Mouse (Mus musculus): ENCODE data around the gene Coq10a.
"Not testable (repeated sequence)": the region's sequence is repeated elsewhere in the genome, so short reads cannot be mapped to it uniquely, and the experiment has no call there.

The Coq10a gene

DNA sequence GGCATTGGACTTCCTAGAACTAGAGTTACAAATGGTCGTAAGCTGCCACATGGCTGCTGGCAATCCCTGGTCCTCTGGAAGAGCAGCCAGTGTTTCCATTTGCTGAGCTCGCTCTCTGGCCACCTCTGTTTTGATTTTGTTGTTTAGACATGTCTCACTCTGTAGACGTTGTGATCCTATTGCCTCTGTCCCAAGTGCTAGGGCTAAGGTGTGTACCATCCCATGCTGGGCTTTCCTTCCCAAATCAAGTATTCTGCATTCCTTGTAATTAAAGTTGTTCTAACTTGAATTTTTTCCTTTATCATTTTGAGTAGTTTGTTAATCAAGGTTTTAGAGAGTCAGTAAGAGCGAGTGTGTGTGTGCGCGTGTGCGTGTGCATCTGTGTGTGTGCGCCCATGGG lies 21.3 kb downstream of the Coq10a start:
- in situ Hi-C loops (cut with MboI, MseI), result no loop called here

DNA sequence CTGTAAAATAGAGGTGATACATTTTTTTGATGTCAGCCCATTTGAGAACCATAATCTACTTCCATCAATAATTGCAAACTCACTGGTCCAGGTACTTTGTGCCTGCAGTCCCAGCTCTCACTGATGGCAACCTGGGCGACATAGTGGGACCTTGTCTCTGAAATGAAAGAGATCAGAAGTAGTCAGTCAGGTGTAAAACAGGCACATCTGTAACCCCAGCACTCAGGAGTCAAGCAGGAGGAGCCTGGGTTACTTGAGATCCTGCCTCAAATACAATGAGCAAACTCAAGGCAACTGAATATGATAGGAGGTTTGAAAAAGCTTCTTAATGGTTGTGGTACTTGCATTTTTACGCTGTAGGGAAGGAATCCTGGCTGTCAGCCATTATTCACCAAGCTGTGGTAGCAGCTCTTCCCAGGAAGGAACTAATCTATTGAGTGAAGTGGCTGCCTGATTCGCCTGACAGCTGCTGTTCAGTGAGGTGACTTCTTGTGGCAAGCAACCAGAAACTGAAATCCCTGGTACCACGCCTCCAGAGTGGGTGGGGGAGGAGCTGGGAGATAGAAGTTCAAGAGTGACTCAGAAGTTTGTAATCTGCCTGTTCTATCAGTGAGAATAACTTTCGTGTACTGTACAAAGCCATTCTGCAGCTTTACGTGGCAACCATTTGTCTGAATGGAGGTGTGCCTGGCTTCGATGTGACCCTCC lies 24.1 kb downstream of the Coq10a start:
- in situ Hi-C loops (cut with MboI, MseI), result no loop called here

DNA sequence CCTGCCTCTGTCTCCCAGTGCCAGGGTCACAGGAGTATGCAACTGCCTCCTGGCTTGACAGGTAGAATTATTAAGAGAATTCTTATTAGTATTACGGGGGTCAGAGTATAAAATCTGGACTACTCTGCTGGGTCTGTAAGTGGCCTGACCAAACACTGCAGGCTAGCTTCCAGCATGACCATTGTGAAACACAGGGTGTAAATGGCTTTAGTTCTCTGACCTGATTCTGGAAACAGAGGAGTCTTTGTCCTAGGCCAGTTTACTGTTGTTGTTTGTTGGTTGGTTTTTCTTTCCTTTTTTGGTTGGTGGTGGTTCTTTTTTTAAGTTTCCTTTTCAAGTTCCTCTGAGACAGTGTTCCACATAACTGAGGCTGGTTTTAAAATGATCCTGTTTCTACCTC lies 25.4 kb downstream of the Coq10a start:
- in situ Hi-C loops (cut with MboI, MseI), result no loop called here

DNA sequence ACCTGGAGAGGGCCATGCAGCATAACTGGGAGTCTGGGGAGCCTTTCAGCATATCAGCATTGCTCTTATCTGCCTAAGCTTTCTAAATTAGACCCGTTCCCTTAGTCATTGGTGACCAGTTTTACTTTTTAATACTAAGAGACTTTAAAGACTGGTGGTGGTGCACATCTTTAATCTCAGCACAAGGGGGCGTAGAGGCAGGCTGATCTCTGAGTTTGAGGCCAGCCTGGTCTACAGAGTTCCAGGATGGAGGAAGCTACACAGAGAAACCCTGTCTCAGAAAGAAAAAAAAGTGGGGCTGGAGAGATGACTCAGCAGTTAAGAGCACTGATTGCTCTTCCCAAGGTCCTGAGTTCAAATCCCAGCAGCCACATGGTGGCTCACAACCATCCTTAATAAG lies 28.5 kb downstream of the Coq10a start:
- in situ Hi-C loops (cut with MboI, MseI), result no loop called here

DNA sequence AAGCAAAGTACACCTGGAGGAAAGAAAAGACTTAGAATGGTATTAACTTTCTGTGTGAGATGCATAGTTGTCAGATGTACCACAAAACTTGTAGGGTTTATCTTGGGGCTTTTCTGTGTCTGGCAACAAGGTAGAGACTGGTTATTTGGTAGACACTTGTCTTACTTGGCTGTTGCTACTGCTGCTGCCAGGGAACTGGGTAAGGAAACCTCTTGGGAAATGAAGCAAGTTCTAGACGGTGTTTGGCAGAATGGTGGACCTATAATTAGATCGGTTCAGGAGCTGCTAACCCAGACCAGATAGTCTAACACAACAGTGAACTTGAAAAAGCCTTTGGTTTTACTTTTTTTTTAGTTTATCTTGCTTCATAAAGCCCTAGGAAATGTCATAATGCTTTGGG lies 29.8 kb downstream of the Coq10a start:
- in situ Hi-C loops (cut with MboI, MseI), result no loop called here

DNA sequence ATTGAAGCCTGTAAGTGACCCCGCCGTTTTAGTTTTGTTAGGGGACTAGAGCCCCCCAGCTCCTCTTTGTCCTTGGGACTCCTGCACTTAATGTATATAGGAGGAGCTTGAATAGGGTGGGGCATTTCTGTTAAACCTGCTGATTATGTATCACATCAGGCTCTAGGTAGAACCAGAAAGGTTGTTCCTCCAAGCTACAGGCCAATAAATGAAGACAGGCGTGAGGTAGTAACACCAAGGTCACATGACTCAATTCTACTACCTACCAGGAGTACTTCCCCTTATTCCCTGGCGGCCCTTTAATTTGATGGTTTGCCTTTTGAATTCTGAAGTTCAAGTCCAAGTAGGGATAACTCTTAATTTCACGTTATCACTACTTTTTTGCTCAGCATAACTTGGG lies 30.4 kb downstream of the Coq10a start:
- in situ Hi-C loops (cut with MboI, MseI), result no loop called here

DNA sequence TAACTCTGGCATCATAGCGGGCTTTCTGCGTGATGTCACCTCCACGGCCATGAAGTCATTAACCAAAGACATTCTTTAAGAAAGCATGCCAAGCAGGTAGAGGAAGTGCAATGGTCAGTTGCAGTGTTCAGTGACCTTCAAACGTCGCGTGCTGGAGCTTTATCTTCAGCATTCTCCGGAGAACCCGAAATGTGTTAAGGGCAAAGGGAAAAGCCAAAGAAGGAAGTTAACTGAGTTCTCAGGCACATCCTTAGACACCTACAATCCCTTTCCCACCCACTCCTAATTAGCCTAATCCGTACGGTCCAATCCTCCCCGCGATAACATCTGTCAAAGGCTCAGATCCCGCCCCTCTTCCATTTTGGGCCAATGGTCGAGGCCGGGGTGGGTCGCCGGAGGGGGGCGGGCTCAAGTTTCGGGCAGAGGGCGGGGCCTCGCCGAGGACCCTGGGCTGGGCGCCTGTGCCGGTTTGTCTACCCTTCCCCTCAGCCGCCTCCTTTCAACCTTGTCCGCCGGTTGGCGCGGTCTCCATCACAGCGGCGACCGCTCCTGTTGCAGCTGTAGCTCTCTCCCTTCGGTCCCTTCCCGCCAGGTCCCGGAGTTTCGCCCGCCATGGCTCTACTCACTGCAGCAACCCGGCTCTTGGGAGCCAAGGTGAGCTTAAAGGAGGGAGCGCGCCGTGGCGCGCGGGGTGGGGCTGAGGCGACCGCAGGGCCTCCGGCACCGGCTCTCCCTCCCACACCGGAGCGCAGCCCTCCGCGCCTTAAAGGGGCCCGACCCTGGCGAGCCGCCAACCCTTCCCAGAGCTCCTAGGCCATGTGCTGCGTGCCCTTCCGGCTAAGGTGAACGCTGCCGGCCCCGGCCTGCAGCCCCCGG lies 31.3 kb downstream of the Coq10a start, which contains the start of gene Cs:
Cs (plus strand) TSS at position 429 of the 876 bp plus-strand sequence.
- in situ Hi-C loops (cut with MboI, MseI), result no loop called here

DNA sequence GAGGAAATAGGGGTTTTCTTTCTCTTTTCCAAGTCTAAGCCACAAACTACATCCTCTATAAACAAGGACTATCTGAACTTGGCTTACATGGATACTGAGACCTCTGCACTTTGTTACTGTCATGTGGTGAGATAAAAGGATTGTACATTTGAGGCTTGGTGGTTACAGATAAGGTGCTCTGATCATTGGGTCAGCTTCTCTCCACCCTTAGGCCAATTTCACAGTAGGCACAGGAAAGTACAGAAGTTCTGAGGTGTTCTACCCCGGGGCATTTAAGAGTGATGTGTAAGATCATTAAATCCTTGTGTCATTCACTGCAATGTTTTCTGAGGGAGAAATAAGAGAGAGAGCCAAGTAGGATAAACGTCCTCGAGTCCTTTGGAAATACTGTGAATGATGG lies 32.2 kb downstream of the Coq10a start:
- in situ Hi-C loops (cut with MboI, MseI), result no loop called here

DNA sequence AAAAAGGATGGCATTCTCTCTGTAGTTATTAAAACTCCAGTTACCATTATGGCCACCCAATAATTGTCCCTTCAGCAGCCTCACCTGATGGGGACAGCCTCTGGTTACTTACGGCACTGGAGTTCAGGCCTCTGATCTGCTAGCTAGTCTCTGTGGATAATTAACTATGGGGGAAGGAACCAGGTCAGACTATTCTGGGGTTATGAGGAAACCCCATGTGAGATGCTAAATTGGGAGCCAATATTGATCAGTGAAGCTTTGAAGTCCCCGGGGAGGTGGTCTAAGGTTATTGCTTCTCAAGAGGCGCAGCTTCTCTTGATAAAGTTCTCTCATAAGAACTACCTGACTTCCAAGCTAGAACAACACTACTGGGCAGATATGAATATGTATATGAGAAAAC lies 32.6 kb downstream of the Coq10a start:
- in situ Hi-C loops (cut with MboI, MseI), result no loop called here

DNA sequence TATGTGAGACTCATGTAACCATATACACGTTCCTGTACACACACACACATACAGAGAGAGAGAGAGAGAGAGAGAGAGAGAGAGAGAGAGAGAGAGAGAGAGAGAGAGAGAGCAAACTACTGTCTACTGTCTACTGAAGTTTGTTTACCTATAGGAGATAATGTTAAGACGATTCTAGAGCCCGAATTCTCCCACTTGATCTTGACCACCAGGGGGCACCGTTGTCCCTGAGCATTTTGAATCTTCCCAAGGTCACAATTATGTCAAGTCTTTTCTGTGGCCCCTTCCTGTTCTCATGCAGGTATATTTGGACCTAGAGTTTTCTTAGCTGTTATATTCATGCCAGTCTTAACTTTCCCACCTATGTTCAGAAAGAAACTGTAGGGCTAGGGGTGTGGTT lies 33.2 kb downstream of the Coq10a start:
- in situ Hi-C loops (cut with MboI, MseI), result no loop called here

DNA sequence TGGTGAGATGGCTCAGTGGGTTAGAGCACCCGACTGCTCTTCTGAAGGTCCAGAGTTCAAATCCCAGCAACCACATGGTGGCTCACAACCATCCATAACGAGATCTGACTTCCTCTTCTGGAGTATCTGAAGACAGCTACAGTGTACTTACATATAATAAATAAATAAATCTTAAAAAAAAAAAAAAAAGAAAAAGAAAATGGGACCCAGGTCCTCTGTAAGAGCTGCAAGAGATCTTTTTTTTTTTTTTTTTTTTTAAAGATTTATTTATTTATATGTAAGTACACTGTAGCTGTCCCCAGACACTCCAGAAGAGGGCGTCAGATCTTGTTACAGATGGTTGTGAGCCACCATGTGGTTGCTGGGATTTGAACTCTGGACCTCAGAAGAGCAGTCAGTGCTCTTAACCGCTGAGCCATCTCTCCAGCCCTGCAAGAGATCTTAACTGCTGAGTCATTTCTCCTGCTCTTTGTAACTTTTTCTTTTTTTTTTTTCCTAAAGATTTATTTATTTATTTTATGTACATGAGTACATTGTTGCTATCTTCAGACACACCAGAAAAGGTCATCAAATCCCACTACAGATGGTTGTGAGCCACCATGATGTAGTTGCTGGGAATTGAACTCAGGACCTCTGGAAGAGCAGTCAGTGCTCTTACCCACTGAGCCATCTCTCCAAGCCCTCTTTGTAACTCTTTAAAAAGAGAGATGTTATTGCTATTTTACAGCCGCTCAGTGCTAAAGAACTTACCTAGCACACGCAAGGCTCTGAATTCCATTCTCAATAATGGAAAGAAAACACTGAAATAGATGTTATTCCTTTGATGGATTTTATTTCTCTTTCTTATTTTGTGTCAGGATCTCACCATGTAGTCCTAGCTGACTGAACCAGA lies 36.2 kb downstream of the Coq10a start:
- in situ Hi-C loops (cut with MboI, MseI), result not testable (repeated sequence)

DNA sequence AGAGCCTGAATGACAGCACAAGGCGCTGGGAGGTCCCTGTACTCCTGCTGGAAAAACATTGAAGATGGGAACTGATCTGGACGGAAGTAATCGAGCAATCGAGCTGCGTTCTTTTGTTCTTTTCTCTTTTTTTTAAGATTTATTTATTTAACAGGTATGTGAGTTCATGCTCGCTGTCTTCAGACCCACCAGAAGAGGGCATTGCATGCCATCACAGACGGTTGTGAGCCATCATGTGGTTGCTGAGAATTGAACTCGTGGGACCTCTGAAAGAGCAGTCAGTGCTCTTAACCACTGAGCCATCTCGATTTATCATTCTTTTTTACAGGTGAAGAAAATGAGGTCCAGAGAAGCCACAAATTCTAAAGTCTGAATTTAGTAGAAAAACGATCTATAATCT lies 41.2 kb downstream of the Coq10a start:
- in situ Hi-C loops (cut with MboI, MseI), result no loop called here

DNA sequence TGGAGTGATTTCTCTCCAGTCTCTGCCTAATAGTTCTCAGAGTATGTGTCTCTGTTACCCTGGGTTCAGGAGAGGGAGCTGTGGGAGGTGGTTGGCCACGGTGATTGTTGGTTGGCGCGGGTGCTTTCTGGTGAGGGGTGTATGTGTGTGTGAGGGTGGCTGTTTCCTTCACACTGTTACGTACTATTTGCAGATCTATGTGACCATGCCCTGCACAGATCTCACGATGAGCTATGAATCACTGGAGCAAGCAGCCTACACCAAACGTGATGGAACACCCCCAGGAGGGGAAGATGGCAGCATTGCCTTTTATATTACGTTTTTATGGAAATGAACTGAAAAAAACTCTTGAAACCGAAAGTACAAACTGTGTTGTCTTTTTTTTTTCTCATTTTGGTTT lies 42.0 kb downstream of the Coq10a start:
- in situ Hi-C loops (cut with MboI, MseI), result no loop called here

DNA sequence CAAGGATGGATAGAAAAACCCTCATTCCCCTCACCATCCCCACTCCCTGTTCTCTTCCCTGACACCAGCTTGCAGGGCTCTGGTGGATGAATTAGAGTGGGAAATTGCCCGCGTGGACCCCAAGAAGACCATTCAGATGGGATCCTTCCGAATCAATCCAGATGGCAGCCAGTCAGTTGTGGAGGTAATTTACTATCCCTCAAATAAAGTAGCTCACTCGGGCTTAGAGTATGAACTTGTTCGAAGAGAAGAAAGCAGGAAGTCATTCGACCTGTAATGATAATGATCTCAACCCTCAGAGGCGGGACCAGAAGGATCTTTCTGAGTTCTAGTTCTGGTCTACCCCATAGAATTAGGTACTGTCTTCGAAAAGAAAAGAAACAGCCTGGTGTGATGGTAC lies 45.3 kb downstream of the Coq10a start:
- in situ Hi-C loops (cut with MboI, MseI), result no loop called here

DNA sequence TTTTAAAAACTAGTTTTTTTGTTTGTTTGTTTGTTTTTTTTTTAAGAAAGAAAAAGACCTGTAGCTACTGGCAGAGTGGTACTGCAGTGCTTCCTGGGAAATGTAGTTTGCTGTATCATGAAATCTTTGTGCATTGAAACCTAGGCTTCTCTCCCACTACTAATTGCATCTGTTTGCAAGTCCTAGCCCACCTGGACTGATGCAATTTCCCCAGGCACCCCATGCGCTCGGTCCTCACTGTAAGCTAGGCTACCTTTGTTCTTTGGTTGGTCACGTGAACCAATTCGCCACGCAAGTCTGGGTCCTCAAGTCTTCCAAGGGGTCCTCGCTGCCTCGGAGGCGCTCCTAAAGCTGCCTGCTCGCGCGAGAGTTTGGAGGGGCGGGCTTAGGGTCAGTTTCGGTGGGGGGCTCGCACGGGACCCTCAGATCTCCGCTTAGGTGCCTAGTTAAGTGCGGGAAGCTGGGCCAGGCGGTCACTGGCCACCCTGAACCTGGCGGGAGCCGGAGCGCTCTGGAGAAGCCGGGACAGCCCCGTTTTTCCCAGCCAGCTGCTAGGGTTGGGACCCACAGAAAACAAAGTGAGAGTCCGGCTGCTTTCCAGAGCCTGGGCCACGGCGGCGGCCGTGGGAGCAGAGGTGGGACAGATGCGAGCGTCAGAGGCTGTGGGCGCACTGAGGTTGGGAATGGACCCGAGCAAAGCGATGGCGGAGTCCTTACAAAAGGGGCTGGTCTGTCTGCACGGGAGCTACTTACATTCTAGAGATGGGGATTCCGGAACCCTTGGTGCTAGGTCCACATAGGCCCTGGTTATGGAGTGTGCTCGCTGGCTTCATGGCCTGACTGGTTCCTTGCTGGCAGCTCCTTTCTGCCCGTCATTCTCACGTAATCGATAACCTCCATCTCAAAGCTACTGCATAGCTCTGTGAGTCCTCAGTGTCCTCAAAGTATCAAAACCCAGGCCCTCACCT lies 46.4 kb downstream of the Coq10a start, which contains the start of gene Cnpy2:
Cnpy2 (plus strand) TSS at position 319 of the 968 bp plus-strand sequence.
- in situ Hi-C loops (cut with MboI, MseI), result no loop called here

DNA sequence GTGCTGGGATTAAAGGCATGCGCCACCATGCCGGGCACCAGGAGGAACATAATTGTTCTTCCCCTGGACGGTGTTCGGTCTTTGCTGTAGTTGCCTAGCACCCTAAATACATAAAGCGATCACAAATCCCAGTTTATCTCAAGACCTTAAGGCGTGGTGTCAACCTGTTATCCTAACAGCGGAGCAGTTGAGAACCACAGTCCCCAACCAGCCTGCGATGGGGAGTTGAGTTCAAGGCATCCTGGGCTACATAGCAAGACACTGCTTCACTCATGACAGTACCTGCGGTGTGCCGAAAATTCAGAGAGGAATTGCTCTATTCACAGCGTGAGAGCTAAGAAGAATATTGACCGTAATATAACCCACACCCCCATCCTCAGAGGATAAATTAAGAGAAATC lies 47.2 kb downstream of the Coq10a start:
- in situ Hi-C loops (cut with MboI, MseI), result no loop called here

DNA sequence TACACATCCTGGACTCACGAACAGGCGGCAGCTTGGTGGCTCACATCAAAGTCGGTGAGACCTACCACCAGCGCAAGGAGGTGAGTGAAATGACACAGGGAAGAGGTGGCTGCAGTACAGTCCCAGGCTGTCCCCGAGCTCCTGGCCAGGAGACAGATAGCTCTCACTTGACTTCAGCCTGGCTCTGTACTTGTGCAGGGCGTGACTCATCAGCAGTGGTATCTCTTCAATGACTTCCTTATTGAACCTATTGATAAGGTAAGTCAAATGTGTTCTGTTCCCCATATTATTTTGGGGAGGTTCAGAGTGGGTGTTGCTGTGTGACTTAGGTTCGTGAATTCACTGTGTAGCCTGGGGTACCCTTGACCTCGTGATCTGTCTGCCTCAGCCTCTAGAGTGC lies 53.2 kb downstream of the Coq10a start:
- in situ Hi-C loops (cut with MboI, MseI), result no loop called here

All from T-helper 2 cell (primary cell).